Mouse (Mus musculus): ENCODE measurements at regions not wholly inside any gene's neighbourhood (a gene's known extent, or its start where the extent isn't known, plus 50 kb on each side); places are given as distances from the start of the nearest gene placed in this dataset.

- DNase-seq (ENCODE audit: low spot score), result no peak
Measured at GRCm38 (mm10) chr7:116857141-116857540, 353.0 kb downstream of the Nucb2 start.

- DNase-seq (ENCODE audit: low spot score), result no peak
Measured at GRCm38 (mm10) chr7:116857744-116858143, 353.6 kb downstream of the Nucb2 start.

GRCm38 (mm10) chr7:116882268-116882964 is 378.2 kb downstream of the Nucb2 start:
- DNase-seq (ENCODE audit: low spot score), result no peak

- DNase-seq (ENCODE audit: low spot score), result peak; percentile 59
Measured at GRCm38 (mm10) chr7:116893846-116894245, 389.7 kb downstream of the Nucb2 start.

GRCm38 (mm10) chr7:116915797-116916196 is 411.6 kb downstream of the Nucb2 start:
- no peak for DNase-seq (ENCODE audit: low spot score)

GRCm38 (mm10) chr7:116917921-116918670 is 413.9 kb downstream of the Nucb2 start:
- no peak for DNase-seq (ENCODE audit: low spot score)

- no peak for DNase-seq (ENCODE audit: low spot score)
Measured at GRCm38 (mm10) chr7:116946448-116946847, 434.3 kb upstream of the Xylt1 start.

GRCm38 (mm10) chr7:116959196-116959895 is 421.4 kb upstream of the Xylt1 start:
- no peak for DNase-seq (ENCODE audit: low spot score)

GRCm38 (mm10) chr7:116963839-116964238 is 416.9 kb upstream of the Xylt1 start:
- DNase-seq (ENCODE audit: low spot score), result no peak

GRCm38 (mm10) chr7:116991351-116991750 is 389.4 kb upstream of the Xylt1 start:
- no peak for DNase-seq (ENCODE audit: low spot score)

- DNase-seq (ENCODE audit: low spot score), result no peak
Measured at GRCm38 (mm10) chr7:116992166-116992565, 388.6 kb upstream of the Xylt1 start.

GRCm38 (mm10) chr7:116995770-116996169 is 385.0 kb upstream of the Xylt1 start:
- peak; percentile 25 for DNase-seq (ENCODE audit: low spot score)

GRCm38 (mm10) chr7:117003167-117003566 is 377.6 kb upstream of the Xylt1 start:
- DNase-seq (ENCODE audit: low spot score), result no peak

- DNase-seq (ENCODE audit: low spot score), result no peak
Measured at GRCm38 (mm10) chr7:117018349-117018748, 362.4 kb upstream of the Xylt1 start.

- DNase-seq (ENCODE audit: low spot score), result peak; percentile 77
Measured at GRCm38 (mm10) chr7:117021716-117022115, 359.1 kb upstream of the Xylt1 start.

- no peak for DNase-seq (ENCODE audit: low spot score)
Measured at GRCm38 (mm10) chr7:117044926-117045325, 335.9 kb upstream of the Xylt1 start.

GRCm38 (mm10) chr7:117049249-117049648 is 331.5 kb upstream of the Xylt1 start:
- no peak for DNase-seq (ENCODE audit: low spot score)

GRCm38 (mm10) chr7:117065771-117066170 is 315.0 kb upstream of the Xylt1 start:
- no peak for DNase-seq (ENCODE audit: low spot score)

GRCm38 (mm10) chr7:117090911-117091550 is 289.7 kb upstream of the Xylt1 start:
- DNase-seq (ENCODE audit: low spot score), result no peak

GRCm38 (mm10) chr7:117092860-117093259 is 287.9 kb upstream of the Xylt1 start:
- DNase-seq (ENCODE audit: low spot score), result no peak

GRCm38 (mm10) chr7:117097618-117098017 is 283.2 kb upstream of the Xylt1 start:
- no peak for DNase-seq (ENCODE audit: low spot score)

- DNase-seq (ENCODE audit: low spot score), result no peak
Measured at GRCm38 (mm10) chr7:117099041-117099440, 281.7 kb upstream of the Xylt1 start.
